Mouse (Mus musculus) yolk sac, embryonic 10.5 days (tissue): ENCODE measurements around the gene Mapk8ip1.

Experiments
- DNase-seq: peaks from one replicate; pipeline ENCODE4 v3.0.0-alpha.2; 2017; ENCODE audit warnings: low spot score

The Mapk8ip1 gene

DNA sequence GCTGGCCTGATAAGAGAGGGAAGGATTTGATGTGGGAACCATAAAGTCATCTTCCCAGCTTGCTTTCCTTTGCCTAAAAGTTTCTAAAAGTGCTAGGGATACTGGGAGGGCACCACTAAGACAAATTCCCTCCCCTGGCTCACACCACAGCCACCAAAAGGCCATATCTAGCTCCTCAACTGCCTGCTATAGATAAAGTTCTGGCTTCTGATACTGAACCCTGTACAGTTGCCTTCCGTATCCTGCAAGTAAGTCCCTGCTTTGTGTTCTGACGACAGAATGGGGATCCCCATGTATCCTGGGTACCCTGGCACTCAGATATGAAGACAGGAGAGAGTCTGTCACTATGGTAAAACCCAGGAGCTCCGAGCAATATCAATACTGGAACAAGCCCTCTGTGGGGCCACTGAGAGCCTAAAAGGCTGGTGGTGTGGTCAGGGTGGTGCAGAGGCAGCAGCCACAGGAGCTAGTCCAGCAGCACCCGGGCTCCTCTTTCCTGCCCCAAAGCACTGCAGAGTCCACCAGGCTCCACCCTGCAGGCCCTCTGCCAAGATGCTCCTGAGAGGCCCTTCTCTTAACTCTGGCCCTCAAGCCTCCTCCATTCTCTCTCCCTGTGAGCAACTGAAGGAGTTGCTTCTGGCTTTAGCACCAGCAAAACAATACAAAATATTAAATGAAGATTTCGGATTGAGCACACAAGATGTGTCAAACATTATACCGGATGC, 10.7 kb downstream of the Mapk8ip1 start:
- DNase-seq: no peak

GRCm38 (mm10) chr2:92389645-92390044, 11.4 kb downstream of the Mapk8ip1 start:
- no peak for DNase-seq

DNA sequence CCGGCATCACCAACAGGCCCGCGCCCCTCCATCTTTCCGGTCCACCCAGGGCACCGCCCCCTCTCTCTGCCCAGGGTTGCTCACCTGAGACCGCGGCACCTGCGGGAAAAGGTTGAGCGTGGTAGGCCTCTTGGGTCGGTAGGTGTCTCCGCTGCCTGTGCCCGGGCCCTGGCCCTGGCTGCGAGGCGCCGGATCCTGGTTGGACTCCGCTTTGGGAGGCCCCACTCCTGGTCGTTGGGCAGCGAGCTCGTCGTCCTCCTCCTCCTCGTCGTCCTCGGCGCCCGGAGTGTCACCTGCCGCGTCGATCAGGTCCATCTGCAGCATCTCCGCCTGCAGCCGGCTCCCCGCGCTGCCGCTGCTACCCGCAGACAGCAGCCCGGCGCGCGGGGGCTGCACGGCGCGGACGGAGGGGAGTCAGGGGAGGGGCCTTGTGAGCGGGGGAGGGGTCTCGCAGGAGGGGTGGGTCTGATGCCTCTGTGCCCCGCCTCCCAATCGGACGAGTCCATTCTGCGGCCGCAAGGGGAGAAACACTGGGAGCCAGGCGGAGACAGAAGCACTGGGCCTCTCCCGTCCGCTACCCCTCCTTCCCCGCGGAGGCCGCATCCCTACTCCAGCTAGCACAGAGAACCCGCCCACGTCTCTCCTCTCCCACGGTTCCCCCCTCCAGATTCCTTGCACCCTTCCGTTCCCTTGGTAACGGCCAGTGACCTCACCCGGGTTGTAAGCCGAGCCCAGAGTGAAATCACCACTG, 12.0 kb downstream of the Mapk8ip1 start:
- DNase-seq: peak; percentile 90

DNA sequence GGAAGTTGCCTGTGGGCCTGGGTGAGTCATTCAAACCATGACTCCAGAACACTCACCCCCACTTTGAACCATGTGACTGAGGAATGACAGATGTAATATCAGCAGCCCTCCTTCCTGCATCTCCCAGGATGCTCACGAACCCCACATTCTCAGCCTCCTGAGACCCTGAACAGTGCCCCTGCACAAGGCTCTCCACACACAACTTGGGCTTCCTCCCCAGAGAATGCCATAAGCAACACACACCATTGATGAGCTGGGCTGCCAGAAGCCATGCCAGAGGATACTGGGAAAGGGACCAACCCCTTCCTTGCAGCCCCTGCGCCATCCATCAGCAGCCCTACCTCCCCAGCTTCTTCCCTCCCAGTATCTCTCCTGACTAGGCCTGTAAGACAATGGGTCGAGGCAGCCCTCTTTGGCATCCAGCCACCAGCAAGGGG, 13.0 kb downstream of the Mapk8ip1 start:
- DNase-seq: no peak

DNA sequence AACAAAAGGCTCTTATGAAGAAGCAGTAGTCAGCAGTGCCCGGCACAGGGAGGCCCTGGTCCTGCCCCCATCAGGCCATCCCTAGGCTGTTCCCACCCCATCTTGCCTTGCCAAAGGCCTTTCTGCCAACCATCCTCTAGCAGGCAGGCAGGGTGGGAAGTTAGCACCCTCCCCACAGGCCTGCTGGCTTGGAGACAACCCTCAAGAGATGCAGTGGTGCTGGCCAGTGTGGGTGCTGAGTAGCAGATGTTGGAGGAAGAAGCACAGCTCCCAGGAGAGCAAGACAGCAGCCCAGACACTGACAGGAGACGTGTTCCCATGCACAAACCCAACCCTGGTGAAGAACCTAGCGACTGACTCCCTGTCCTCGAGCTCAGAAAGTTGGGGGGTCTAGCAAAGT, 13.4 kb downstream of the Mapk8ip1 start:
- DNase-seq: no peak

DNA sequence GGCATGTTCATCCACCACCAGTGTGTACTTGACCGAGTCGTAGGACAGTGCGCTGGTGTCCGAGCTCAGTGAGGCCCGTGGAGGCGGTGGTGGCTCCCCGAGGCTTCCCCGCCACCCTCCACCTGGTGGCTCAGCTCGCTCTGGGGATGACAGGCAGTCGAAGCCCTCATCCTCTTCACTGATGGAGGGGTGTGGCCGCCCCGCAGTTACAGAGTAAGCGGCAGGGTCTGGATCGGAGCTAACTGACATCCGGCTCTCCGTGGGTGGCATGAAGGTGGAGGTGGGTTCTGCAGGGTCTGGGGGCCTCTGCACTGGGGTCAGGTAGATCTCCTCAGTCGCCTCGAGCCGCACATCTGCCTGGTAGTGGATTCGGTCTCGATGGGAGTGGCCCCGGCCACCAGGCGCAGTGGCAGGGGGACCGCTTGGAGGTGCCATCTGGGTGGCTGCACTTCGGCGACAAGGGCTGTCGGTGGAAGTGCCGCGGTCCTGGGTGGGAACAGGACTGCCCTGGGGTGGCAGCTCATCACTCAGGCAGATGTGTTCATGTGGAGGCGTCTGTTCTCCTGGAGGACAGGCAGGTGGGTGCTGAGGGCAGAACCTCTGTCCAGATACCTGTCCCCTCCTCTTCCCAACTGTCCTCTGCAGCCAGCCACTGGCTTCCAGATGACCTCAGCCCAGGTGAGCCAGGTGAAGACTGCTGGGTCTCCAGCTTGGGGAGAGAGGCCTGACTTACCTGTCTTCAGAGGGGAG, 14.1 kb downstream of the Mapk8ip1 start:
- DNase-seq: no peak

DNA sequence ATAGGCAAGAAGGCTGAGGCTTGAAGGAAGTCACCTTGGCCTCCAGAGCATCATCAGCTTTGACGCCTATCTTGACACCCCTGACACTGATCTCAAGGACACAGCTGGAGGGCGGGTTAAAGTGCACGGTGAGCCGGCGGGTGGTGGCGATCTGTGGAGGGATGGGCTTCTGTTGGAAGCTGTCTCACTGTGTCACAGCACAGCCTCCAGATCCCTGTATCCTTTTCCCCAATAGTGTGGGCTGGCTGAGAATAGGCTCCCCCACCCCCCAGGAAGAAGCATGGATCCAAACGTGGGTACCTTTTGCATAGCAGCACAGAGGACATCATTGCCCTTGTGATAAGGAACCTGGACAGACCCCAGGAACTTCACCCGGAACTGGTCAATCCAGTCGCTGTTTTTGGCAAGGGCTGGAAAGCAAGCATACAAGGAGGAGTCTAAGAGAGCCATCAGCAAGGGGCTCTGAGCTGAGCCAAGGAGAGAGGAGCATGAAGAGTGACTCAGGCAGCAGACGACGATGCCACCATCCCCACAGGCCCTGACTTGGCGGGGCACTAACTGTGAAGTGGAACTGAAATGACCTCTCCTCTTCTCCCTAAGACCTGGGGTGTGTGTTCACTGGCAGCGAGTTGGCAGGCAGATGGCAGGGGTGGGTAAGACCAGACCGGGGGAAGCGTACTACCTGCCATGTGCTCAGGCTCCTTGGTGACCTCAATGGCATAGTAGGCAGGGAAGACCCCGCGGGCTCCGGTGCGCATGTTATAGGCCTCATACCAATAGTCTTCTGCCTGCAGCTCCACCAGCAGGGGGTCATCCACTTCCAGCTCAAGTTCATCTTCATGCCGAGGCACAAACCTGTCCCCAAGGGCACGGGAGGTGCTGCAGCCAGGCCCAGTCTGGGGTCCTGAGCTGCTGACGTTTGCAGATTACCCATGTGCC, 15.7 kb downstream of the Mapk8ip1 start:
- no peak for DNase-seq

DNA sequence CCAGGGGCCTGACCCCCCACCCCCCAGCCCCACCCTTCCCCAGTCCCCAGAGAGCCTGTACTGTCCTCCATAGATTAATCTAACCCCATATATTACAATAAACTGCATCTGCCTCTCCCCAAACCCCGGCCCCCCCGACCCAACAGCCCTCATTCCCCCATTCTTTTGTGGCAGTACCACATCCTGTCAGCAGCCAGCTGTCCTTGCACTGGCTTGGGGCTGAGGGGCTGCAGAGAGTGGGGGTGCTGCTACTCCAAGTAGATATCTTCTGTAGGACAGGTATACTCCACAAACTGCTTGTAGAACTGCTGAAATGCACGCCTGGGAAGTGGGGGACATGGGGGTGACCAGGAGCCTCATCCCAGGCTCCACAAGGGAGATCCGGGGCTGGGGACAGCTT, 17.0 kb downstream of the Mapk8ip1 start:
- DNase-seq: no peak

GRCm38 (mm10) chr2:92382759-92383158, 18.3 kb downstream of the Mapk8ip1 start:
- no peak for DNase-seq

DNA sequence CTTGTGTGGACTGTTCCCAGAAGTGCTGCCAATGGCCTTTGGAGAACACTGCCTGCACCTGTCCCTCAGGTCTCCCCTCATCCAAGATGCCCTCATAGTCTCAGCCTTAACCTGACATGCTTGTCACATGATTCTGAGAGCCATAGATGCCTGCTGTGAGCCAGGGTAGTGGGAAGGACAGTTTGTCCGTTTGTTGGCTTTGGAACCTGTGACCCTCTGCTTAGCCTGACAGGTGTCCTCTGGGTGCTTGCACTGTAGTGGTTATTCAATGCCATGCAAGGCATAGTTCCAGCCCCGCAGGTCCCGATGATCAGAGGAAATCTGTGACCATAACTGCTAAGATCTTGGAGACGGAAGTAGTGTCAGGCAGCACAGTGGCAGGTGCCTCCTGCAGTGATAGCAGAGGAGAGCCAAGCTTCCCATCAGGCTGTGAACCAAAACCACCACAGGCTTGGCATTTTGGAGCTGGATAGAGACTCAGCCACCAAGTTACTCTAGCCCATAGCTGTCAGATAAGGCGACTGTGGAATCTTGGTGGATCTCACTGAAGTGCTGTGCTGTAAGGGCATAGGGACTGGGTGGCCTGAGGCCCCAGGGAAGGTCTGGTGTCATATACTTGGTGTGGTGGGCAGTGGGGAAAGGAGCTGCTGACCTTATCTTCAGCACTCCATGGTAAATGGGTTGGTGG, 19.0 kb downstream of the Mapk8ip1 start, which contains the start of gene 1700029I15Rik:
Gene 1700029I15Rik, plus strand, starts transcription at position 638 of the 688 bp plus-strand sequence.
- DNase-seq: no peak

- no peak for DNase-seq
These were observed 19.9 kb downstream of the Mapk8ip1 start for GRCm38 (mm10) chr2:92381161-92381560.

- no peak for DNase-seq
These were observed 20.5 kb downstream of the Mapk8ip1 start for GRCm38 (mm10) chr2:92380495-92381050.

GRCm38 (mm10) chr2:92379783-92380494, 21.1 kb downstream of the Mapk8ip1 start:
- DNase-seq: no peak

DNA sequence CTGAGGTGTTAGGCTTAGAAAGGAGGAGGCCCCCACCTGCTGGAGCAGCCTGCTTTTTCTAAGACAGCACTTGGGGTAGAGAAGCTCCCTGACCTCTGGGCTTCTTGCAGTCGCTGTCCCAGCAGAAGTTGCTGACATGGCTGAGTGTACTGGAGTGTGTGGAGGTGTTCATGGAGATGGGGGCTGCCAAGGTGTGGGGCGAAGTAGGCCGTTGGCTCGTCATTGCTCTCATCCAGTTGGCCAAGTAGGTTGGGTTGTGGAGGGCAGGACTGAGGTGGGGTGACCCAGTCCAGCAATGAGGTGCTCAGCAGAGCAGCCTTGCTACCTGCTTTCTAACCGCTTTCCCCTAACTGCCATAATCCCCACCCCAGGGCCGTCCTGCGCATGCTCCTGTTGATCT, 23.7 kb downstream of the Mapk8ip1 start:
- no peak for DNase-seq

DNA sequence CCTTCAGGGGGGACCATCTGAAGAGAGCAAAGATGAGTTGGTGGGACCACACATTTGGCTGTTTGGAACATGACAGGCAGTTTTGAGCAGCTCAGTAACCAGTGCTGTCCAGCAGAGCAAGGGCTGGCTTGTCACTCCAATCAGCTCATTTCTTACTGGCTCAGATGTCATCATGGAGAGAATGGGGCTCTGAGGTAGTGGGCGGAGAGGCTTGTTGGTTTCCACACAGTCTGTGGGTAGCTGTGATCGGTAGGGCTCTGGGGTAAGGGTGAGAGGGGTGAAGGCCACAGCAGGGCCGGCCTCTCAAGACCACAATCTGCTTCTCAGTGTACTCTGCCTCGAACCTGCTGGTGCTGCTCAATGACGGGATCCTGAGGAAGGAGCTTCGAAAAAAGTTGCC, 24.8 kb downstream of the Mapk8ip1 start:
- DNase-seq: no peak

- no peak for DNase-seq
These were observed 25.3 kb downstream of the Mapk8ip1 start for GRCm38 (mm10) chr2:92375788-92376187.

GRCm38 (mm10) chr2:92375099-92375623, 25.9 kb downstream of the Mapk8ip1 start:
- DNase-seq: peak; percentile 99

DNA sequence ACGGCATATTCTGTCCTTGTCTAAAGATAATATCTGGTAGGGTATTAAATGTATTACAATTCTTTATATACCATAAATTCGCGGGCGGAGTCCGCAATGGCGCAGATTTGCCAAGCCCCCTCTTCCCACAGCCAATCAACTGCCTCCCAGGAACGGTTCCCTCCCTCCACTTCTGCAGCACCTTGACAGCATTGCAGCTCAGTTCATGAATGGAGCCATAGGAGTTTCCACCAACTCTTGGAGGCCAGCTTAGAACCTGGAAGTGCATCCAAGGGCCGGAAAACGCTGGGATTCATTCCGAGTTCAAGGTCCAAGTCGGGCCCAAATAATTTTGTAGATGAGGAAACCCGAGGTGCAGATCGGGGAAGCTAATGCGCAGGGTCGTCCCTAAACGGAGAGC, 26.5 kb downstream of the Mapk8ip1 start, which contains the start of the genes Pex16 and Large2:
Gene Pex16, plus strand, starts transcription at position 163 of the 400 bp plus-strand sequence.
Gene Large2, minus strand, starts transcription at position 356 of the 400 bp plus-strand sequence.
- DNase-seq: no peak

- DNase-seq: no peak
These were observed 27.6 kb downstream of the Mapk8ip1 start for GRCm38 (mm10) chr2:92373437-92373813.
